ENCODE assay signal across 18 mouse cellular contexts in genomic region chr8:62599281-62599680, GRCm38 (mm10).
A peak's percentile ranks its signal among the peaks of the same experiment; 100 is the strongest.
DNase-seq lines count a peak whose midpoint lies in the region; ATAC-seq and TF ChIP-seq lines count a peak whose summit lies in the region.
"Had no signal": no experiment of that assay in that cellular context is flagged by ENCODE, and none has a peak within 500 bp of the region (broad histone marks: within the 10 kb centered on the region; RNA-seq: fewer than 3 reads in every experiment).

No protein-coding gene starts in this region.

- no peaks in the 10 kb centered on the region for H3K27me3 ChIP-seq in liver, adult 2 months (ENCODE audit: control insufficient read depth, insufficient read depth, low read length)
- H3K27me3 ChIP-seq in liver, embryonic 12.5 days (replicated peaks), result no peaks in the 10 kb centered on the region
- no peaks in the 10 kb centered on the region for H3K27me3 ChIP-seq in Patski
- H3K27me3 ChIP-seq: embryonic facial prominence, embryonic 12.5 days; forebrain, embryonic 13.5 days had no signal

- peak; percentile 47 for ATAC-seq in frontal cortex, adult (ENCODE audit: low TSS enrichment)
- ATAC-seq in liver, embryonic 12.5 days, result no peak
- no peak for ATAC-seq in Patski
- ATAC-seq: activated CD4-positive, CD25-positive, alpha-beta regulatory T cell, adult 4 months; forebrain, embryonic 13.5 days; forebrain, embryonic 16.5 days had no signal

- no peaks in the 10 kb centered on the region for H3K9me3 ChIP-seq in liver, embryonic 12.5 days (replicated peaks)
- H3K9me3 ChIP-seq: embryonic facial prominence, embryonic 10.5 days; embryonic facial prominence, embryonic 12.5 days; forebrain, embryonic 13.5 days had no signal

- DNase-seq in frontal cortex, postnatal 14 days (ENCODE audit: low spot score in 2 of 2), result no peak
- DNase-seq in liver, adult 2 months (ENCODE audit: extremely low read depth, low read depth, low spot score), result peak; percentile 28
- DNase-seq in Patski (ENCODE audit: low read depth, low spot score), result peak; percentile 13
- DNase-seq in thymus, adult 18-20 months, result no peak
- DNase-seq: adrenal gland, adult 8-10 months; adrenal gland, postnatal 14 days; adrenal gland, postnatal 36 days; cerebellum, adult 11-12 months; cerebellum, adult 2 months; cerebellum, adult 9-10 months; cerebellum, postnatal 10 days had no signal

- POLR2A ChIA-PET in Patski (lab: Charles Lee), result no interaction called here

- H3K27ac ChIP-seq in liver, adult 2 months (replicated peaks; ENCODE audit: insufficient read depth, low read depth, low read length), result no peak overlapping the region
- no peak overlapping the region for H3K27ac ChIP-seq in liver, embryonic 12.5 days
- H3K27ac ChIP-seq: embryonic facial prominence, embryonic 10.5 days; embryonic facial prominence, embryonic 12.5 days; forebrain, embryonic 13.5 days had no signal

- H3K4me2 ChIP-seq in liver, embryonic 12.5 days, result no peak overlapping the region
- H3K4me2 ChIP-seq: embryonic facial prominence, embryonic 12.5 days; forebrain, embryonic 13.5 days had no signal

- H3K36me3 ChIP-seq in liver, adult 2 months (ENCODE audit: control insufficient read depth, insufficient read depth, low read length), result no peaks in the 10 kb centered on the region
- no peaks in the 10 kb centered on the region for H3K36me3 ChIP-seq in liver, embryonic 12.5 days
- H3K36me3 ChIP-seq: embryonic facial prominence, embryonic 10.5 days; embryonic facial prominence, embryonic 12.5 days had no signal

- H3K9ac ChIP-seq in liver, adult 2 months (ENCODE audit: low read depth, low read length), result no peak overlapping the region
- no peak overlapping the region for H3K9ac ChIP-seq in liver, embryonic 12.5 days
- H3K9ac ChIP-seq: embryonic facial prominence, embryonic 12.5 days; forebrain, embryonic 13.5 days had no signal

- no peak overlapping the region for H3K4me3 ChIP-seq in liver, adult 2 months (ENCODE audit: insufficient read depth, low read depth, low read length)
- no peak overlapping the region for H3K4me3 ChIP-seq in liver, embryonic 12.5 days
- H3K4me3 ChIP-seq: embryonic facial prominence, embryonic 10.5 days; embryonic facial prominence, embryonic 12.5 days; forebrain, embryonic 13.5 days had no signal

- CTCF ChIA-PET in Patski (lab: Charles Lee), result no interaction called here

- in situ Hi-C loops in Patski (cut with MboI; ENCODE audit: low pct_unique_long_range_greater_than_20kb), result no loop called here

- no peak for TF ChIP-seq CTCF in liver, adult 2 months (IDR thresholded peaks at IDR 0.05; ENCODE audit: low read depth, low read length)
- no peak for TF ChIP-seq CTCF in Patski (IDR thresholded peaks at IDR 0.05)

- no peaks in the 10 kb centered on the region for H3K79me2 ChIP-seq in liver, adult 2 months (ENCODE audit: control insufficient read depth, insufficient read depth, low read length)

- no peak for TF ChIP-seq POLR2A in liver, adult 2 months (IDR thresholded peaks at IDR 0.05; ENCODE audit: extremely low read depth, insufficient read depth, low read length)

- H3K4me1 ChIP-seq in liver, adult 2 months (ENCODE audit: control insufficient read depth, insufficient read depth, low read length), result no peaks in the 10 kb centered on the region
- H3K4me1 ChIP-seq in liver, embryonic 12.5 days, result no peaks in the 10 kb centered on the region
- H3K4me1 ChIP-seq: embryonic facial prominence, embryonic 10.5 days; embryonic facial prominence, embryonic 12.5 days; forebrain, embryonic 13.5 days had no signal

Comparison
In these comparisons a context has a peak if more than half of its experiments do, and no peak if none do; other contexts are left out.
1. DNase-seq: peak in liver, adult 2 months (single experiment) and Patski (single experiment); none in frontal cortex, postnatal 14 days (0 of 2) and thymus, adult 18-20 months (0 of 2).